Mouse (Mus musculus): ENCODE measurements around the gene Coa7. TPM values are rescaled to one million over a fixed set of nuclear protein-coding genes. Genes with fewer than 3 reads are reported as not detected.

Gene Coa7
- polyA plus RNA-seq, 1 experiment from 2014 or later: 30.0 TPM

GRCm38 (mm10) chr4:108319747-108320146 lies 8.2 kb upstream of the Coa7 start:
- no peaks in the 10 kb centered on the region for H3K27me3 ChIP-seq
- in situ Hi-C loops (cut with MboI; ENCODE audit: low pct_unique_long_range_greater_than_20kb): loop anchor here (10.0 kb wide), 1 partner anchor 425 kb away; no protein-coding TSS in a partner anchor
- DNase-seq (ENCODE audit: low read depth, low spot score) (no peak), ATAC-seq (no peak)
- no peak for TF ChIP-seq CTCF (IDR thresholded peaks at IDR 0.05)
- ChIA-PET CTCF (no interaction called here), POLR2A (no interaction called here)

GRCm38 (mm10) chr4:108320627-108321380 lies 7.1 kb upstream of the Coa7 start:
- POLR2A ChIA-PET: no interaction called here
- in situ Hi-C loops (cut with MboI; ENCODE audit: low pct_unique_long_range_greater_than_20kb): no loop called here
- no peak for ATAC-seq
- no peaks in the 10 kb centered on the region for H3K27me3 ChIP-seq
- CTCF ChIA-PET: no interaction called here
- no peak for TF ChIP-seq CTCF (IDR thresholded peaks at IDR 0.05)
- no peak for DNase-seq (ENCODE audit: low read depth, low spot score)

GRCm38 (mm10) chr4:108323588-108323987 lies 4.4 kb upstream of the Coa7 start:
- no peak for TF ChIP-seq CTCF (IDR thresholded peaks at IDR 0.05)
- POLR2A ChIA-PET: no interaction called here
- no peak for DNase-seq (ENCODE audit: low read depth, low spot score)
- in situ Hi-C loops (cut with MboI; ENCODE audit: low pct_unique_long_range_greater_than_20kb): no loop called here
- H3K27me3 ChIP-seq: no peaks in the 10 kb centered on the region
- ATAC-seq: no peak
- CTCF ChIA-PET: no interaction called here

- in situ Hi-C loops (cut with MboI; ENCODE audit: low pct_unique_long_range_greater_than_20kb): no loop called here
- TF ChIP-seq CTCF (IDR thresholded peaks at IDR 0.05): peak; percentile 52
- no peak for DNase-seq (ENCODE audit: low read depth, low spot score)
Measured at GRCm38 (mm10) chr4:108327071-108327579, 815 bp upstream of the Coa7 start.

GRCm38 (mm10) chr4:108329840-108330239 lies 1.9 kb downstream of the Coa7 start:
- DNase-seq (ENCODE audit: low read depth, low spot score): no peak
- TF ChIP-seq CTCF (IDR thresholded peaks at IDR 0.05): no peak
- CTCF ChIA-PET: no interaction called here
- in situ Hi-C loops (cut with MboI; ENCODE audit: low pct_unique_long_range_greater_than_20kb): no loop called here
- POLR2A ChIA-PET: interaction anchor here (0.6 kb wide), 1 partner anchor 836 kb away, joined by 3 read pairs; no protein-coding TSS in a partner anchor
- ATAC-seq: no peak
- no peaks in the 10 kb centered on the region for H3K27me3 ChIP-seq

More at GRCm38 (mm10) chr4:108327071-108327579, 815 bp upstream of the Coa7 start:
- peak; percentile 54 for ATAC-seq
- ChIA-PET POLR2A (interaction anchor here (0.7 kb wide), 1 partner anchor 403 kb away, joined by 5 read pairs; no protein-coding TSS in a partner anchor), CTCF (interaction anchor here (1.0 to 1.9 kb wide), 9 partner anchors 12 to 396 kb away, joined by 3 to 12 read pairs (median 4); partner anchors contain the start of genes Echdc2 and Zyg11b)
- H3K27me3 ChIP-seq: no peaks in the 10 kb centered on the region

GRCm38 (mm10) chr4:108332041-108332440 lies 4.1 kb downstream of the Coa7 start:
- CTCF ChIA-PET: no interaction called here
- POLR2A ChIA-PET: interaction anchor here (0.7 kb wide), 1 partner anchor 456 kb away, joined by 3 read pairs; no protein-coding TSS in a partner anchor
- ATAC-seq: no peak
- no peak for DNase-seq (ENCODE audit: low read depth, low spot score)
- no peak for TF ChIP-seq CTCF (IDR thresholded peaks at IDR 0.05)
- no peaks in the 10 kb centered on the region for H3K27me3 ChIP-seq
- in situ Hi-C loops (cut with MboI; ENCODE audit: low pct_unique_long_range_greater_than_20kb): no loop called here

- H3K27me3 ChIP-seq: no peaks in the 10 kb centered on the region
- in situ Hi-C loops (cut with MboI; ENCODE audit: low pct_unique_long_range_greater_than_20kb): no loop called here
- CTCF ChIA-PET: interaction anchor here (1.2 kb wide), 1 partner anchor 147 kb away, joined by 4 read pairs; no protein-coding TSS in a partner anchor
- no peak for DNase-seq (ENCODE audit: low read depth, low spot score)
- no peak for TF ChIP-seq CTCF (IDR thresholded peaks at IDR 0.05)
- no peak for ATAC-seq
- POLR2A ChIA-PET: interaction anchor here (0.7 kb wide), 1 partner anchor 123 kb away, joined by 3 read pairs; no protein-coding TSS in a partner anchor
Measured at GRCm38 (mm10) chr4:108335413-108335812, 7.5 kb downstream of the Coa7 start.

- ChIA-PET POLR2A (interaction anchor here (0.6 kb wide), 1 partner anchor 336 kb away, joined by 3 read pairs; no protein-coding TSS in a partner anchor), CTCF (interaction anchor here (1.2 kb wide), 1 partner anchor 146 kb away, joined by 4 read pairs; no protein-coding TSS in a partner anchor)
- no peak for DNase-seq (ENCODE audit: low read depth, low spot score)
- no peak for TF ChIP-seq CTCF (IDR thresholded peaks at IDR 0.05)
- ATAC-seq: no peak
- H3K27me3 ChIP-seq: no peaks in the 10 kb centered on the region
- in situ Hi-C loops (cut with MboI; ENCODE audit: low pct_unique_long_range_greater_than_20kb): no loop called here
Measured at GRCm38 (mm10) chr4:108336765-108337164, 8.8 kb downstream of the Coa7 start.

GRCm38 (mm10) chr4:108337817-108338216 lies 9.9 kb downstream of the Coa7 start:
- in situ Hi-C loops (cut with MboI; ENCODE audit: low pct_unique_long_range_greater_than_20kb): no loop called here
- ATAC-seq (no peak), DNase-seq (ENCODE audit: low read depth, low spot score) (no peak)
- CTCF ChIA-PET: interaction anchor here (1.7 kb wide), 1 partner anchor 152 kb away, joined by 6 read pairs; no protein-coding TSS in a partner anchor
- no peaks in the 10 kb centered on the region for H3K27me3 ChIP-seq
- POLR2A ChIA-PET: no interaction called here
- no peak for TF ChIP-seq CTCF (IDR thresholded peaks at IDR 0.05)

- POLR2A ChIA-PET: no interaction called here
- in situ Hi-C loops (cut with MboI; ENCODE audit: low pct_unique_long_range_greater_than_20kb): no loop called here
- H3K27me3 ChIP-seq: no peaks in the 10 kb centered on the region
- no peak for TF ChIP-seq CTCF (IDR thresholded peaks at IDR 0.05)
- DNase-seq (ENCODE audit: low read depth, low spot score) (no peak), ATAC-seq (no peak)
- CTCF ChIA-PET: interaction anchor here (1.7 kb wide), 1 partner anchor 151 kb away, joined by 6 read pairs; no protein-coding TSS in a partner anchor
Measured at GRCm38 (mm10) chr4:108338321-108338733, 10.4 kb downstream of the Coa7 start.

- in situ Hi-C loops (cut with MboI; ENCODE audit: low pct_unique_long_range_greater_than_20kb): no loop called here
- DNase-seq (ENCODE audit: low read depth, low spot score): no peak
- CTCF ChIA-PET: interaction anchor here (0.7 to 1.7 kb wide), 6 partner anchors 20 to 219 kb away, joined by 3 to 6 read pairs (median 3); no protein-coding TSS in a partner anchor
Measured at GRCm38 (mm10) chr4:108338811-108339210, 10.9 kb downstream of the Coa7 start.

More at GRCm38 (mm10) chr4:108338811-108339210, 10.9 kb downstream of the Coa7 start:
- TF ChIP-seq CTCF (IDR thresholded peaks at IDR 0.05): no peak
- no peaks in the 10 kb centered on the region for H3K27me3 ChIP-seq
- POLR2A ChIA-PET: no interaction called here
- no peak for ATAC-seq

All from Patski (cell line).